Mouse (Mus musculus) T-helper 17 cell (primary cell): Measurements from ENCODE around the gene Fmnl2.

ENCODE experiments used
- in situ Hi-C, 2 experiments: fragments of 300-600 bp; cut with MboI, MseI; formaldehyde crosslinking; loops; 1 replicate in 1 of 2; 2 replicates in 1 of 2; pipeline ENCODE4 v1.15.1; 2025; ENCODE audit warnings: high pct_unique_total_duplicates in 2 of 2

The Fmnl2 gene

DNA sequence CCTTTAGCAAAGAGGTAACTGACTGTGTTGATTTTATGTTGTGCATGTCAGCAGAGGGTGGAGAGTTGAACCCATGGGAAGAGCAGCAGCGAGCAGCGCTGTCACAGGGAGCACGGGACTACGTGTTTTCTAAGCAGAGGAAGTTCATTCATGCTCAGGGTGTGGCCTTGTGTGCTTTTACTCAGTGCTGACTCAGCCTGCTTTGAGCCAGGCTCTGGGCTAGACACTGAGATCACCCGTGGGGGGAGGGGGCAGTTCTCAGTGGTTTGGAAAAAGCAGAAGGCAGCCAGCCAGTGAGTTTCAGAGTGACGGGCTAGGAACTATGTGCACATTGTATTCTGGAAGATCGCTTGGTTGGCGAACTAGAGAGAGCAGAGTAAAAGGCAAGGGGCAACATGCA is 97.4 kb downstream of the Fmnl2 start:
- in situ Hi-C loops: no loop called here

DNA sequence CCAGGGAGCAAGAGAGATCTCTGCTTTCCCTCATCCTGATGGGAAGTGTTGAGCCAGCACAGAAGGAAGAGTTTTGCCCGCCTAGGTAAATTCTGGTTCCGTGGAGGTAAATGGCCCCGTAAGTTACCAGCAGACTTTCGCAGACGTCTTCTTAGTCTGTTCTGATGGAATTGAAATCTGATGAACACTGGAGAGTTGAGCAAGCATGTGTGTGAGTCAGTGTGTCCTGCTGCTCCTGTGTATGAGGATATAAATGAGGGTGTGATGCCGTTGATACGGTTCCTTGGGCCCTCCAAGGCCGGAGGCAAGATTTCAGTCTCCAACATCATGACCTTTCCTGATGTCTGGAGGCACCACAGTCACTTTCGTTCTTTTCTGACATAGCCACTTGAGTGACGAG is 98.2 kb downstream of the Fmnl2 start:
- in situ Hi-C loops: no loop called here

DNA sequence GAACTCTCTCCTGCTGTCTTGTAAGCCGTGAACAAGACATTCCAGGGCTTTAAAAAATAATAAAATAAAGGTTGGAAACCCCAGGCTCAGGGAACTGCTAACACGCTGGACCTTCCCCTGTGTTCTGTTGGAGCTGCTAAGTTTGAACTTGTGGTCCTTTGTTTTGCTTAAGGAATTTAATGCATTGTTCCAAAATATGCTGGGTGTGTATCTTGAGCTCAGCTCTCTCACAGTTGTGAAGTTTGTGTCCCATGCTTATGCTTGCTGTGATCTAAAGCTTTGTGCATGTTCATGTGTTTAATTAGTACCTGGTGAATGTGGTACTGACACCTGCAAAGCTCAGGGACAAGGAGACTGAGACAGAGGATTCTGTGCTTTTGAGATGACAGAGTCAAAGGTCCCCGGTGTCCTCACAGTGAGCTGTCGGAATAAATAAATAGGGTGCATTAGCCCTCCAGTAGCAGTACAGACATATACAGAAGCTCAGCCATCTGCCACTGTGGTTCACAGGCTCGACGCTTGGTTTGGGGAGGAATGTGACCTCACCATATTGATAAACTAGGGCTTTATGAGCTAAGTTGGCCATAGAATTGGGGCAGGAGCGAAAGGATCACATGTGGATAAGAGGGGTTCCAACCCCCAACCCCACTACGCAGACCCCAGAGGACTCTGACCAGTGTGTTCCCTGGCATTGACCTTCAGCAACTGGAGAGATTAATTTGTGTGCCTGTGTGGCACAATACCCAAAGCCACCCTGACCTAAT is 100.3 kb downstream of the Fmnl2 start:
- in situ Hi-C loops: no loop called here

DNA sequence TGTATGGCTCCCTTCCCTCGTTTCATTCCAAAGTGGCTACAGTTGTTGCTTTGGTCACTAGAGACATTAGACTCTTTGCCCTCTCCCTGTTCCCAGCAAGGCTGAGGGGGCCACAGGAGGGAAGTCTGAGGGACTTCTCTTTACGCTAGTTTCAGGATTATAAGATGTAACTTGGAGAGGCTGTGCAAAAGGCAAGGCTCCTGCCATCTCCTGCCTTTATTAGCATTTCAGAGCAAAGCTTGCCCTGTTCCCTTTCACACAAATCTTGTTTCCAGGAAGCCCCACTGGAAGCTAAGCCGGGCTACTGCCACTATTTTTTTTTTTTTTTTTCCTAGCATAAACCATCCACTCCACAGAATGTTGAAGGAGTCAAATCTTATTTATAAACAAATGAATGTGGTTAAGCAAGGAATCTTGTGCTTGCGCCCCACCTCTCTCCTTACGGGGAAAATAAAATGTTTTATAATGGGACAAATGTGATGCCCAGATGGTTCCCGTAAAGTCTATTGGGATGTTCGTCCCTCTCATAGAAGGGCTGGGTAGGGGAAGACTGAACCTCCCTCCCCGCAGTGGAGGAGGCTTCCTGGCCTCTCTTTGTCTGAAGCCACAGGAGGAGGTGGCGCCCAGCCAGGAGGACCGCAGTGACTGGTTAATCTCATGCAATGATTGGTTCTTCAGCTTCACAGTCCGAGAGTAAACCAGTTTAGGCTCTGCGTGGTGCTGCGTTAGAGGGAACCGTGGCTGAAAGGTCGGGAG is 101.1 kb downstream of the Fmnl2 start:
- in situ Hi-C loops: no loop called here

DNA sequence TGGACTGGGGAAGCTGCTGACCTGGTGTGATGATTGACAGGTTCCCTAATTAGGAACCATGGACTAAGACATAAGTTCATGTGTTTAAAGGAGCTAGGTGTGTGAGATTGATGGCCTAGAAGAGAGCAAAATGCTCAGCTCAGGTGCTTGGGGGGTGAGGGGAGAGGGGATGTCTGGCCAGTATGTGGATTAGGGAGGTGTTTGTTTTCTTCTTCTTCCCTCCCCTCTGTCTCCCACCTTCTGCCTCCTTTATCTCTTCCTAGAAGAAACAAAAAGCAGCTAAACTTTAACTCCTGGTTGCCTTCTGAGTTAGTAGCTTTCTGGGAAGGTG is 101.6 kb downstream of the Fmnl2 start:
- in situ Hi-C loops: no loop called here

DNA sequence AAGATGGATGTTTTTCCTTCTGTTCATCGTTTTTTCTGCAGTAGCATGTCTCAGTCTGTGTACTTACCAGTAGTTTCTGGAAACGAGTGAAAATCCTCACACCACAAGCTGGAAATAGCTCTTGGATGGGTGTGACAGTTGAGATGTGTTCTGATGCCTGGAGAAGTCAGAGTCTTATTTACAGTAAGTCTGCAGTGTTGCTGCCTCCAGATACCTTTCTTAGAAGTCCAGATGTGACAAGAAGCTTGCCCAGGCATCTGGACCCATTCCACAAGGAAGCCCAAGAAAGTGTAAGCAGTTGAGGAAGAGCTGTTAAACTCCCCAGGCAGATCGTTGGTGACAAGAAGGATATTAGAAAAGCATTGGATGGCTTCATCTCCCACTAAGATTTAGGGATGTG is 102.3 kb downstream of the Fmnl2 start:
- in situ Hi-C loops: no loop called here

DNA sequence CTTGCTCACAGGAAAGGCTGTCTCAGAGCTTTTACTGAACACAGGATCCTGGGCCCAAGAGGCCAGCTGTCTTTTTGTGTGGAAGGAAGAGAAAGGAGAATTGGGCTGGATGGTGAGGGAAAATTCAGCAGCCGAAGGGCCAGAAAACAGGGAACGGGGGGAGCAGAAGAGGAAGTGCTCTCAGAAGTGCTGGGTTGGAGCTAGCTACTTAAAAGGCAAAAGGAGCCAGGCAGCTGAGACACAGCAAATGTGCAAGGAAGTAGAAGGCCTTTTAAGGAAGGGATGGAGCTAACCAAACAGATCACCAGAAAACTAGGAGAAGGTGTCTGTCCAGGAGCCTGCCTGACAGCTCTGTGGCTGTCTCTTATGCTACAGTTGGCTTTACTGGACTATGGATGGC is 103.0 kb downstream of the Fmnl2 start:
- in situ Hi-C loops: no loop called here

DNA sequence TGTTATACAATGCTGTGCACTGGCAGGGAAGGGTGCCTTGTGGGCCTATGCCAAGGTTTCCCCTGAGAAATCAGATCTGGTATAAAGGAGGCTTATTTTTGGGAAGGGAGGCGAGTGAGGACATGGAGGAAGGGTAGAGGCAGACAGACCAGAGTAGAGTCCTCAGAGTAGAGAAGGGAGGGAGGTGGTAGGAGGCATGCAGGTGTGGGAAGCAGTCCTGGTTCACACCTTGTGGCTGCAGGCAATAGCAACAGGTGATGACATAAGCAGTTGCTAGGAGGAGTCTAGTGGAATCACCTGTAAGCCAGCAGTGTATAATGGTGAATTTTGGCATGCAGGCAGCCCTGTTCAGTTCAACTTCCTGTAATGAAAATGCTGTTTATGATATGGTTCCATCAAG is 105.8 kb downstream of the Fmnl2 start:
- in situ Hi-C loops: no loop called here

DNA sequence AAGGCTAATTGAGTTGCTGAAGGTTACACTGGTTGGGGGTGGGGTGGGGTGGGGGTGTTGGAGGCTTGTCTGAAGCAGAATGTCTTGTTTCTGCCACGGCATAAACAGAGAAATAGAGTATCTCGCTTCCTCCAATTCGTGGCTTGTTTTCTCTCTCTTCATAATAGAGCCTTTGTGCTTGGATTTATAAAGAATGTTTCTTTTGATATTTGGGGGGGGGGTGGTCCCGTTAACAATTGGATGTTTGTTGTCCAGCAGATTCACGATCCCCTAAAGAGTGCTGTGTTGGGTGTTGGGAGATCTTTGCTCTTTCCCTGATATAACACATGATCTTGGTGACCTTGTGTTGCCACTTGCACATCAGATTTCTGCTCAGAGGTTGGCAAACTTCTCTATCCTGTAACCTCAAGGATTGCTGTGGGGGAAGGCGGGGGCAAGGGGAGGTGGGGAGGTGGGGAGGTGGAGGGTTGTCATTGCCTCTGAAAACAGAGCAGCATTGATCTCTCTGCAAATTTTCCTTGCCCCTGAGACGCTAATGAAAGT is 106.8 kb downstream of the Fmnl2 start:
- in situ Hi-C loops: no loop called here

DNA sequence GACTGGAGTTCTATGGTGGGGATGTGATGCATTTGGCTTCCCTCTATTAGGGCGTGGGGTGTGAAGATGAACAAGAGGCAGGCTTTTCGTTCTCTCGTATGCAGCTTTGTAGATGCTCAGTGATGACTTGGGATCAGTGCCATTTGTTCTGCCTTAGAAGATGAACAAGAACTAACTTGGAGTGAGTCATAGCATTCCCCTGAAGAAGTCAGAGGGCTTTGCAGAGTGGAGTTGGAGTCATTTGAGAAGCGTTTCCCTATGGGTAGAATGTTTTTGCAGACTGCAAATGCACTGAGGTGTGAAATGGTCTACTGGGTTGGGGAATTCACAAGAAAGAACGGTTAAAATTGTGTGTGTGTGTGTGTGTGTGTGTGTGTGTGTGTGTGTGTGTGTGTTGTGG is 108.6 kb downstream of the Fmnl2 start:
- in situ Hi-C loops: no loop called here

DNA sequence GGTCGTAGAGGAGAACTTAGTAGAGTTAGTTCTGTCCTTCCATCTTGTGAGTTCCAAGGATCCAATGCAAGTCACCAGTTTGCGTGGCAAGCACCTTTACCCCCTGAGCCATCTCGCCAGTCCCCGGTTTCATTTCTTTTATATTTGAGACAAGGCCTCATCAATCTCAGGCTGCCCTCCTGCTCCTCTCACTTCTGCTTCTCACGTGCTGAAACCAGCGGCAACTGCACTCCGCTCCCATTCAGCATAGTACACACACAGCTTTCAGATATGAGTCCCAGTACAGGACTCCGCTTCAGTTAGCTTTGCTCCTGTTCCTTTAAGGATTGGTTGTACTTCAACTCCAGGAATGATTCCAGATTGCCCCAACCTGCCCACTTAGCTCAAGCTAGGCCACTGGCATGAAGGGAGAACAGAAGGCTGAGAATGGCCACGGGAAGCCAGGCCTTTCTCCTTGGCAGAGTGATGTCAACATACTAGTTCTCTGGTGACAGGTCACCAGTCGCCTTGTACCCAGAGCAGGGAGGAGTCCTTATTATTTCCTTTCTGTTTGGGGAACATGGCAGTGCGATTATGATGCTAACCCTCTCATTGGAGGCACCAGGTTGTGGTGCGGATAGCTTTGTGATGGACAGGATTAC is 109.3 kb downstream of the Fmnl2 start:
- in situ Hi-C loops: no loop called here

DNA sequence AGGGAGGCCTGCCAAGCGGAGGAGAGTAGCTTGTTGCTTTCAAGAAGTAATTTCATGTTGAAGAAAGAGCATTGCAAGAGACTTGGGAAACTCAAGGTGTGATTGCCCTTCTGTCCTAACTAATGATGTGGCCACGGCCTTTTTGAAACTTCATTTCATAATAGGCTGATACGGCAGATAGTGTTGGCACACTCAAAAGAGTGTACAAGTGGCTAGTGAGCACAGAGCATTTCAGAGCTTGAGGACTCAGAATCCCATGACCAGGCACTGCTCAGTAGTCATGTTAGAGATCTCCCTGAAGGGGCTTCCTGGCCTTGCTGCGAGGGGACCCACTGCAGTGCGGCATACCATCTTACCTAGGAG is 109.8 kb downstream of the Fmnl2 start:
- in situ Hi-C loops: no loop called here

DNA sequence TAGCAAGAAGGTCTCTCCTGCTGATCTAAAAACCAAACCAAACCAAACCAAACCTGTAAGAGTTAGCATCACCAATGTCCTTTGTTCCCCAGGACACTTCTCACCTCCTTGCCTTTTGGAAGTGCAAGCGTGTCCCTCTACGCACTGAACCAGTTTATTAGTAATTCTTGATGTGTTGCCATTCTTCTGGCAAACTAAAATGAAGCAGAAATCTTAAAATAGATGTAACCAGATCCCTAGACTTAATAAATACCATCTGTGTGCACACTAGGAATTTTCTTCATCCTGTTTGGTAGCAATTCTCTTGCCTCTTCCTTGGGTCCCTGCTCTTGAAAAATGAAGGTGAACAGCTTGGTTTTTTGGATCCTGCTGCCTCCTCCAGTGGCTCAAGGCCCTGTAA is 111.2 kb downstream of the Fmnl2 start:
- in situ Hi-C loops: no loop called here

DNA sequence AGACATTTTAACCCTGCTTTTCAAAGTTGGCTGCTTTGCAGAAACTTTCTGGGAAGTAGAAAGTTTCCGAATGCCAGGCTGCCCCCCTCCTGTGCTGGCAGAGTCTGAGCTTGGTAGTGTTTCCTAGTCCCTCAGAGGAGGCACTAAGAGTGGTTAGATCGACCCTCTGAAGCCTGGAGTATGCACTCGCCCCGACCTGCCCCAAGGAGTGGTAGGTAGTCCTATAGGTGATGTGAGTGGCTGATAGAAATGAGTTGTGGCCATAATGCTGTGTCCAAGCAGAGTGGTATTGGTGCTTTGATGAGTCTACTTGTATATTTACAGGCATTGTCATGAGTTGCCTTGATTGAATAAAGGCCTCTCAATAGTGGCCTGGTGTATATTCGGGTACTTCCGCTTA is 116.4 kb downstream of the Fmnl2 start:
- in situ Hi-C loops: loop anchor here in 1 of 2 experiments (10.0 kb wide), 1 partner anchor 819 kb away; no protein-coding TSS in a partner anchor

DNA sequence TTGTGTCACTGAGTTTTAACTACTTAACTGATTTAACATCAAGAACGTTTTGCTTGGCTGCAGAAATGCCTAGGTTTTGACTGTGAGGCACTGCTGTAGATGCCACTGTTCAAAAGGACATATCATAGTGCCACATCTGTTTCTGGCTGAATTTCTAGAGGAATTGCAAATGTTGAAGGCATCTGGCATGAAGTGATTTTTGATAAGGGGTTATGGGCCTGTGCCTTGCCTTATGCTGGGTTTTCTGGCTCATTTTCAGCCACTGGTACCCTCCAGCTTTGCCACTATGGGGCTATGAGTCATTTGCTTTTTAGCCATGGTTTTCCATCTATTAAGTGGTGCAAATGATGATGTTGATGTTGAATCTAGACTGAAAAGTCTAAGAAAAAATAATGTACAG is 117.1 kb downstream of the Fmnl2 start:
- in situ Hi-C loops: loop anchor here in 1 of 2 experiments (10.0 kb wide), 1 partner anchor 820 kb away; no protein-coding TSS in a partner anchor

DNA sequence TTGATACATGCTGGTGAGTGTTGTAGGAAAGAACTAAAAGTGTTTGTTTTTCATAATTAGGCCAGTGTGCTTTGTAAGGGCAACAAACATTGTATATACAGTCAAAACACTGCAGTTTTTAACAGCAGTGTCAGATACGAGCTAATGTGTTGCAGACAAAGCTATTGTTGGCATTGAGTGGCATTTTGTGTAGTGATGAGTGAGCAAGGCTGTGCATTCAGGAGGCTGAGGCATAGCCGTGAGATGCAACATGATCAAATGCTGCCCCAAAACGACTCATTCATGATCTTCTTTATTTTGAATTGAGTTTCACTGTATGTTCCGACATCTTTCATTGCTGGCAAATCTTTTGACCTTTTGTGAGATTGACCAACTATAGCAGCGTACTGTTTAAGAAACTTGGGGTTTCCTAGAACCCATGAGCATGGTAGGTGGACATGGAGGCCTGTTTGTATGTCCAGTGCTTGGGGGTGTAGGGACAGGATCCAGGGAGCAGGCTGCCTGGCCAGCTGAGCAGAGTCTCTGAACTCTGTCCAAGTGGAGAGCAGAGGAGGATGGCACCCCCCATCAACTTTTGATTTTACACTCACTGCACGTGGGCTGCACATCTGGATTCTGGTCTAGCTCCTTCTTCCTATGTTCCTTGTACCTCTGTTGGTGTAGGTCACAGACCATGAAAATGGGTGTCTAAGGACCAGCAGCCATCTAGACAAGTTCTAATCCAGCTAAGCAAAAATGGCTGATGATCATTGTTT is 120.4 kb downstream of the Fmnl2 start:
- in situ Hi-C loops: loop anchor here in 1 of 2 experiments (10.0 kb wide), 1 partner anchor 823 kb away; no protein-coding TSS in a partner anchor

DNA sequence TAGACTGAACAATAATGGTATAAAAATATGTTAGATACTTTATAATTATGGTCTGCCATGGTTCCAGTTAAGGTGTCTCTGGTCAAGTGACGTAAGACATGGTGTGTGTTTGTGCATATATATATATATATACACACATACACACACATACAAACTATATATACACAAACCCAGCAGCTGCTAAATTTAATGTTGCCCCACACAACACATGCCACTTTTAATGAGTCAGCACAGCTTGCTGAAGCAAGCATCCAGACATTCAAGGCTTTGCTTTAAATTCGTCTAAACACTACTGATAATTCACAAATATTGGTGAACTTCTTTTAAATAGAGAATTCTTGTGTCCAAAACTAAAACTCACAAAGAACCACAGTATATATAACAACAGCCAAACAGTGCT is 121.1 kb downstream of the Fmnl2 start:
- in situ Hi-C loops: loop anchor here in 1 of 2 experiments (10.0 kb wide), 1 partner anchor 824 kb away; no protein-coding TSS in a partner anchor

DNA sequence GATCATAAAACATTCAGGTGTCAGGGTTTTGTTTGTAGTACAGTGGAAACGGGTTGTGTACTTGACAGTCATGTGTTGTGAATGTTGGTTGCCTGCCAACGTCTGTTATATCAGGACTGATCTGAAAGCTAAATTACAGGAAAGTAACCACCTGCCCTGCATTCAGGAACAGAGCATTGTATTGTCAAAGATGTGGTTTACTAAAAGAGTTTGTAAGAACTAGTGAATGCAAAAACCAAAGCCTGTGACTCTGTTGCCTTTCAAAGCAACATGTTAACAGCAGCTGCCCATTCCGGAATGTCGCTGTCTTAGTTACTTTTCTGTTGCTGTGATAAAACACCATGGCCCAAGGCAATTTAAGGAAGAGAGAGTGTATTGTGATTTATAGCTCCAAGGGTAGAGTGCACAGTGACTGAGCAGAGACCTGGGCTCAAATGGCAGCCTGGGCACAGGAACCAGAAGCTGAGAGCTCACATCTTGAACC is 121.7 kb downstream of the Fmnl2 start:
- in situ Hi-C loops: loop anchor here in 1 of 2 experiments (10.0 kb wide), 1 partner anchor 825 kb away; no protein-coding TSS in a partner anchor

DNA sequence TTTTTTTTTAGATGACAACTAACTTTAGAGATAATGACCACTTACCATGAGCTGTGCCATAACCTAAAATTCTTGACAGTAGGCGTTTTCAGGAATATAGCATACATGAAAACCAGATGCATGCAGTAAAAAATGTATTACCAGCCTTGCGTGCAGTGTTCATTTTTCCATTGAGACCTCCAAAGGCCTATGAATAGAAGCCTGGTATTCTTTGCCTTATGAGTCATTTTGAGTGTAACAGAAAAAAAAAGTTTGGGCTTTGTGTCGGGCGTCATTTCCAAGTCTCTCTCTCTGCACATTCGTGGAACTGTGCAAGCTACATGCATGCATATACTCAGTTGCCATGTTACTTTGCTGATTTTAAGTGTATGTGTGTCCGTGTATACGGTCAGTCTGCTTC is 123.5 kb downstream of the Fmnl2 start:
- in situ Hi-C loops: no loop called here

DNA sequence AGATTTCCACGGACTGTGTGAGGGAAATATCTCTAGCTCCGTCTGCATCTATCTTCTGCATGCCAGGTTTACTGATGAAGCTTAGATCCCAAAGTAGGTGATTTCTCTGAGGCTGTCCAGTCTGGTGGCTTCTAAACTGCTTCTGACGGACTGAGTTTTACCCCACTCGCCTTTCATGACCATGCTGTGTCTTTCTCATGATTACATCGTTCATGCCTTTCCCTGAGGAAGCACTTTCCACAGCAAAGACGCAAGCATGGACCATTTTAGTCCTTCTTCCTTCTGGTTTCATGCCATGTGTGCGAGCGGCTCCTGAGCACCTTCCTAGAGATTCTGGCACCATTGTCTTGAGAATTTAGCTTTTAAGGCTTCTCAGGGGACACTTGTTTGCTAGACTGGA is 123.9 kb downstream of the Fmnl2 start:
- in situ Hi-C loops: no loop called here

DNA sequence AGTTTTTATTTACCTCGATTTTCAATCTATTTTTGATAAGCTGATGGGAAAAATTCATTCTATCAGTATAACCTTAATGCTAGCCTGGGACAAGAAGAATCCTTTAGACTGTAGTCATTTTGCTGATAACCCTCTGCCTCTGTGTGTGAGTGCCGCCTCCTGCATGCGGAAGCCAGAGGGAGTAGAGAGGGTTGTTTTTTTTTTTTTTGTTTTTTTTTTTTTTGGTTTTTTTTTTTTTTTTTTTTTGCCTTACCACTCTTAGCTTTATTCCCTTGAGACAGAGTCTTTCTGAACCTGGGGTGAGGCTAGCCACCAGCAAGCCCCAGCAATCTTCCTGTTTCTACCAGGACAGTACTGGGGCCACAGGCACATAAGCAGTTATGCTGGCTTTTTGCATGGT is 124.8 kb downstream of the Fmnl2 start:
- in situ Hi-C loops: no loop called here
